Mouse (Mus musculus) frontal cortex, postnatal 10 days (tissue): ENCODE data around the gene Gcnt2.
"Not testable (repeated sequence)": the region's sequence is repeated elsewhere in the genome, so short reads cannot be mapped to it uniquely, and the experiment has no call there.

Experiments
- DNase-seq, 2 experiments: peaks; one replicate each; pipeline ENCODE4 v3.0.0; 2022; ENCODE audit warnings: low spot score in 2 of 2, mixed read lengths in 1 of 2

Gcnt2 gene

GRCm38 (mm10) chr13:40904080-40904479, 44.5 kb downstream of the Gcnt2 start:
- DNase-seq: no peak

GRCm38 (mm10) chr13:40906528-40906927, 47.0 kb downstream of the Gcnt2 start:
- no peak for DNase-seq

GRCm38 (mm10) chr13:40907274-40907673, 47.7 kb downstream of the Gcnt2 start:
- no peak for DNase-seq

- DNase-seq: no peak
Measured at GRCm38 (mm10) chr13:40908044-40908443, 48.5 kb downstream of the Gcnt2 start.

- no peak for DNase-seq
Measured at GRCm38 (mm10) chr13:40909060-40909459, 49.5 kb downstream of the Gcnt2 start.

- no peak for DNase-seq
Measured at GRCm38 (mm10) chr13:40910047-40910446, 50.5 kb downstream of the Gcnt2 start.

GRCm38 (mm10) chr13:40911951-40912350, 52.4 kb downstream of the Gcnt2 start:
- DNase-seq: no peak

- DNase-seq: no peak
Measured at GRCm38 (mm10) chr13:40913395-40914018, 54.0 kb downstream of the Gcnt2 start.

GRCm38 (mm10) chr13:40914053-40914585, 54.6 kb downstream of the Gcnt2 start:
- no peak for DNase-seq

- DNase-seq: no peak
Measured at GRCm38 (mm10) chr13:40916321-40917160, 57.0 kb downstream of the Gcnt2 start.

GRCm38 (mm10) chr13:40917161-40918091, 57.9 kb downstream of the Gcnt2 start:
- peak in 1 of 2 experiments; percentile 31 for DNase-seq

- peak in 1 of 2 experiments; percentile 35 for DNase-seq
Measured at GRCm38 (mm10) chr13:40921326-40922059, 61.9 kb downstream of the Gcnt2 start.

GRCm38 (mm10) chr13:40922311-40922877, 62.8 kb downstream of the Gcnt2 start:
- no peak for DNase-seq

- no peak for DNase-seq
Measured at GRCm38 (mm10) chr13:40923756-40924315, 64.3 kb downstream of the Gcnt2 start.

- no peak for DNase-seq
Measured at GRCm38 (mm10) chr13:40928192-40928898, 68.8 kb downstream of the Gcnt2 start.

GRCm38 (mm10) chr13:40931871-40932270, 72.3 kb downstream of the Gcnt2 start:
- DNase-seq: not testable (repeated sequence)

GRCm38 (mm10) chr13:40932573-40932972, 73.0 kb downstream of the Gcnt2 start:
- no peak for DNase-seq

GRCm38 (mm10) chr13:40934341-40934740, 74.8 kb downstream of the Gcnt2 start:
- DNase-seq: no peak

- DNase-seq: no peak
Measured at GRCm38 (mm10) chr13:40937586-40937985, 78.0 kb downstream of the Gcnt2 start.
